Mouse (Mus musculus) forebrain, embryonic 10.5 days (tissue): ENCODE data around the gene Abcg8. TPM values are rescaled to one million over a fixed set of nuclear protein-coding genes. Genes with fewer than 3 reads are reported as not detected.

Experiments
- DNase-seq: peaks from one replicate; pipeline ENCODE4 v3.0.0-alpha.2; 2017; ENCODE audit warnings: low spot score; ENCODE audit errors: extremely low spot score
- H3K27ac ChIP-seq: fragments of 300-500 bp; sonication (generic); 2 replicates; pipeline ENCODE4 v1.5.1; 2016; ENCODE audit warnings: mild to moderate bottlenecking
- H3K27me3 ChIP-seq: fragments of 300-500 bp; sonication (generic); 2 replicates; pipeline ENCODE4 v1.6.1; 2016; ENCODE audit warnings: mild to moderate bottlenecking; ENCODE audit not compliant: poor library complexity, severe bottlenecking
- H3K36me3 ChIP-seq: fragments of 300-500 bp; sonication (generic); replicated peaks from 2 replicates; pipeline ENCODE4 v1.6.1; 2016; ENCODE audit warnings: mild to moderate bottlenecking, moderate library complexity
- H3K4me1 ChIP-seq: fragments of 300-500 bp; sonication (generic); 2 replicates; pipeline ENCODE4 v1.6.1; 2016
- H3K4me3 ChIP-seq: fragments of 300-500 bp; sonication (generic); 2 replicates; pipeline ENCODE4 v1.5.1; 2016; ENCODE audit warnings: mild to moderate bottlenecking, moderate library complexity
- H3K9me3 ChIP-seq: fragments of 300-500 bp; sonication (generic); 2 replicates; pipeline ENCODE4 v1.6.1; 2016; ENCODE audit warnings: mild to moderate bottlenecking, moderate library complexity
- WGBS: fragments of 180-500 bp; shearing (Covaris S2); methylation state at CpG from one replicate; pipeline ENCODE4 v1.1.7; 2016; 5-methylcytosine and 5-hydroxymethylcytosine counted together
- polyA plus RNA-seq: library from polyadenylated mRNA; unstranded; fragments of >200 nt; fragmentation: Nextera tagmentation; extraction: Ambion mirVana; gene quantifications from 2 replicates; pipeline ENCODE4 v1.2.1, GENCODE M21; 2016

The Abcg8 gene
- polyA plus RNA-seq, 1 experiment from 2014 or later, result 0.33 TPM

DNA sequence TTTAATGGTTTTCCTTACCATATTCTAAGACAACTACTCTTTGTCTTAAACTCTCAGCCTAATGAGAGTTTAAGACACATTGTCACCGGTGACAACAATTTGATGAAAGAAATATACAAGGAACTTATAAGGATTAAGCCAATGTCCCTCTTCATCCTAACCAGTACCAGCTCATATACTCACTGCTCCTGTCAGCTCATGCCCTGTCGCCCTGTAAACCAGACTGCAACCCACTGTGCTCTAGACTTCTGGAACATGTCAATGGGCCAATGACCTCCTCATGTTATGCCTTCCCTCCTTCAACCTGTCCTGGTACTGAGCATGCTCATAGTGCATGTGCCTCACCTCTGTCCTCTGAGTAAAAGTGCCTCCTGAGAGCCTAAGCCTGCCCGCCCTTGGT is 8.3 kb upstream of the Abcg8 start:
- Histone ChIP-seq H3K4me1 (peaks cover 33% of the 10 kb centered on the region), H3K4me3 (no peak overlapping the region), H3K27me3 (no peaks in the 10 kb centered on the region), H3K36me3 (no peaks in the 10 kb centered on the region), H3K27ac (0 out of 2 replicates have a peak overlapping the region, but pooled peaks have one; percentile 8), H3K9me3 (no peaks in the 10 kb centered on the region)
- WGBS, result 93% methylated on average over 3 of the region's 3 CpGs
- DNase-seq, result no peak

DNA sequence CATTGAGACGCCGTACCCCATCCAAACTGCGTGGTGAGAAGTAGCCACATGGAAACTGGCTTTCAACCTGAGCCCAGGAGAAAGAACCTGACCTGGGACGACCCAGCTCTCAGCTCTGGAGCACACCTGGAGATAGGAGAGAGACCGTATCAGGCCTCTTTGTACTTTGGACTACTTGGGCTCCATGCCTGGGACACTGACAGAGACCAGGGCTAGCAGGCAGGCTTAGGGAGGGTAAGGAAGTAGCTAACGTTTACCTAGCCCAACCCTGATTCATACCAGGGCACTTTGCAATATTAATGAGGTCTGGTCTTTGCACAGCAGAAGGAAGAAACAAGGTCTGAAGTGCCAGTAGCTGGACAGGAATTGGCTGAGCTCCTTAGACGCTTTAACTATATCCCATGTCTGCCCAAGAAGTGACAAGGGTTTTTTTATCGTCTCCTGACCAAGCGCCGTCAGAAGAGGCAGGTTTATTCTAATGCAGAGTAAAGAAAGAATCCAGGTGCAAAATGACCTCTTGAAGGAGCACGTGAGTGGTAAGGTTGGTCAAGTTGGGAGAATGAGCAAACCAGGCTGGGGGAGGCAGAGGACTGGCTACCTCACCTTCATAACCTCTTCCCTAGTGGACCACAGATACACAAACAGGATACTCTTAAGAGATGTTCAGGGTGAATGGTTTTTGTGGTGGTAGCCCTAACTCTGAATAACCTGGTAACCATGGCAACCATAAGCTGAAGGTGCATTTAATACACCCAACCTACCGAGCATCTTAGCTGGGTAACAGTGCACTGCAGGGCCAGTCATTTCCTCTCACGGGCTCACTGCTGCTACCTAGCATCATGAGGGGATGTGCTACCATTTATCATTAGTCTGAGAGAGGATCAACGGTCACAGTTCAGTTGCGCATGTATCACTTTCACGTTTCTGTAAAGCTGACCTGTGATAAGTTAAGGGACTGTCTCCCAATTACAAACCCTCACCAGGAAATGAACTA is 3.4 kb upstream of the Abcg8 start:
- no peak overlapping the region for H3K4me3 ChIP-seq
- H3K4me1 ChIP-seq, result peaks cover 50% of the 10 kb centered on the region
- WGBS, result 79% methylated on average over 16 of the region's 16 CpGs
- peaks cover 18% of the 10 kb centered on the region for H3K27me3 ChIP-seq
- H3K27ac ChIP-seq, result peak overlapping the region; percentile 48
- H3K9me3 ChIP-seq, result no peaks in the 10 kb centered on the region
- H3K36me3 ChIP-seq, result no peaks in the 10 kb centered on the region
- no peak for DNase-seq

DNA sequence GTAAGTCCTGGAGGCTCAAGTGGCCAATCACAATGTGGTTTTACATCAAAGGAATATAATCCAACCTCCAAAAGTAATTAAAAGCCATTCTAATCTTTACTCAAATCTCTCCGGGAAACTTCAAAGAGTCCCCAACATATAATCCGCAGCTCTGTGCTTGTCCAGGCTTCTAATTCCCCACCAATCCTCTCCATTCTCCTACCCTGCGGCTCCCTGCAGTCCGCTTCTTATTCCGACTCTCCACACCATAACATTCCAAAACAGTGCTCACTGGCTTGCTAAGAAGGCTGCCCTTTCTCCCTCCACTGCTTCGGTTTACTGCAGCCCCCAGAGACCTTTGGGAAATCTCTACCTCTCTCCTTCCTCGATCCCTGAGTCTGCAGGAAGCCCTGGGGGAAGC is 2.1 kb upstream of the Abcg8 start:
- H3K4me1 ChIP-seq, result peaks cover 50% of the 10 kb centered on the region
- WGBS, result 6% methylated on average over 7 of the region's 7 CpGs
- peak overlapping the region; percentile 80 for H3K27ac ChIP-seq
- peak; percentile 49 for DNase-seq
- peak overlapping the region; percentile 19 for H3K4me3 ChIP-seq
- H3K9me3 ChIP-seq, result no peaks in the 10 kb centered on the region
- H3K36me3 ChIP-seq, result no peaks in the 10 kb centered on the region
- H3K27me3 ChIP-seq, result peaks cover 18% of the 10 kb centered on the region

DNA sequence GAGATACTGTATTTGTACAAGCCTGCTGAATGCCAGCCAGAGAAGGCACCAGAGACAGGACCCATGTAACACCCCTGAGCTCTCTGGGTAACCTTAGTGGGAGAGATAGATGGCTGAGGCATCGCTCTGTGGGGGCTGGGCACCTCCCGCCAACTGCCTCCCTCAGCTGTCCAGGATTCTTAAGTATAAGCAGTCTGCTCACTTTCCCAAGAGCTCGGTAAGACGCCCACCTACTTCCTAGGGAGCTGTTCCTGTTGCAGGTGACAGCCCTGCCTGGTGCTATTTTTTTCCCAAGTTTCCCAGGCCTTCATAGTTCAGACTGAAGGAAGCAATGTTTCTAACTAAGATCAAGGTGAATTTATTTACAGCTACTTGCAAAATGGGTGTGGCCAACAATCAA is 898 bp upstream of the Abcg8 start:
- Histone ChIP-seq H3K9me3 (no peaks in the 10 kb centered on the region), H3K4me1 (peaks cover 45% of the 10 kb centered on the region), H3K27ac (peak overlapping the region; percentile 80), H3K4me3 (0 out of 2 replicates have a peak overlapping the region, but pooled peaks have one; percentile 50), H3K27me3 (peaks cover 18% of the 10 kb centered on the region), H3K36me3 (no peaks in the 10 kb centered on the region)
- WGBS, result 56% methylated on average over 4 of the region's 4 CpGs
- DNase-seq, result no peak

DNA sequence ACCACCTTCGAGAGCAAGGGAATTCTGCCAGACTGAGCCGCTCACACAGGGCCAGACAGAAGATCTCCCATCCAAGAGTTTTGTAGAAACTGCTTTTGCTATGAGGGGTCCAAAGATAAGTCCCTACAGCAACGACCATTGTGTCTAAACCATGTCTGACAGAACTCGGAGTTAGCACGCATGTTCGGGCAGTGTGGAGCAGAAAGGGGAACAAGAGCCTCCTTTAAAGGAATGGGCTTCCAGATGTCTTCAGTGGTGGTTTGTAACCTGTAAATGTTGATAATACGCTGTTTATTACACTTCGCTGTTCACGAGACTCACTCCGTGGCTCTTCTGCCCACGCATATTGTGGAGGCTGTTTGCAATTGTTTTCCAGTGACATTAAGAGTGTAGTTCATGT is 1.5 kb downstream of the Abcg8 start:
- H3K27me3 ChIP-seq, result peaks cover 22% of the 10 kb centered on the region
- H3K36me3 ChIP-seq, result no peaks in the 10 kb centered on the region
- DNase-seq, result no peak
- no peak overlapping the region for H3K4me3 ChIP-seq
- no peak overlapping the region for H3K27ac ChIP-seq
- H3K9me3 ChIP-seq, result no peaks in the 10 kb centered on the region
- H3K4me1 ChIP-seq, result peaks cover 47% of the 10 kb centered on the region
- 94% methylated on average over 11 of the region's 11 CpGs for WGBS

DNA sequence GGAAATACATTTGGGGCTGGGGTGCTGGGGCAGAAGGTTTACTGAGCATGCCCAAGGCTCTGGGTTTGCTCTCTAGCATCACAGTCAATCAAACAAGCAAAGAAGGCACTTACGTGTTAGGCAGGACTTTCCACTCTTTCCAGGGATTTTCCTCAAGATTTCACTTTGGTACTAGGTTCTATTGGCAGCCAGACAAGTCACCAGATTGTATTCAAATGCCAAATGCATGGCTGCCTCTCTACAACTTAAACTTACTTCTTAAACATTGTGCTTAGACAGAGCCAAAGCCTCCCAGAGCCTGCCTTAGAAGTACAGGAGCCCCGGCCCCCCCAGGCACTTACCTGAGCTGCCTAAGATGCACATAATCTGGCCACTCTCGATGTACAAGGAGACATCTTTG is 5.6 kb downstream of the Abcg8 start:
- Histone ChIP-seq H3K27ac (no peak overlapping the region), H3K4me1 (peaks cover 29% of the 10 kb centered on the region), H3K4me3 (no peak overlapping the region), H3K27me3 (peaks cover 10% of the 10 kb centered on the region), H3K36me3 (no peaks in the 10 kb centered on the region), H3K9me3 (no peaks in the 10 kb centered on the region)
- no peak for DNase-seq
- WGBS, result 92% methylated on average over 3 of the region's 3 CpGs

DNA sequence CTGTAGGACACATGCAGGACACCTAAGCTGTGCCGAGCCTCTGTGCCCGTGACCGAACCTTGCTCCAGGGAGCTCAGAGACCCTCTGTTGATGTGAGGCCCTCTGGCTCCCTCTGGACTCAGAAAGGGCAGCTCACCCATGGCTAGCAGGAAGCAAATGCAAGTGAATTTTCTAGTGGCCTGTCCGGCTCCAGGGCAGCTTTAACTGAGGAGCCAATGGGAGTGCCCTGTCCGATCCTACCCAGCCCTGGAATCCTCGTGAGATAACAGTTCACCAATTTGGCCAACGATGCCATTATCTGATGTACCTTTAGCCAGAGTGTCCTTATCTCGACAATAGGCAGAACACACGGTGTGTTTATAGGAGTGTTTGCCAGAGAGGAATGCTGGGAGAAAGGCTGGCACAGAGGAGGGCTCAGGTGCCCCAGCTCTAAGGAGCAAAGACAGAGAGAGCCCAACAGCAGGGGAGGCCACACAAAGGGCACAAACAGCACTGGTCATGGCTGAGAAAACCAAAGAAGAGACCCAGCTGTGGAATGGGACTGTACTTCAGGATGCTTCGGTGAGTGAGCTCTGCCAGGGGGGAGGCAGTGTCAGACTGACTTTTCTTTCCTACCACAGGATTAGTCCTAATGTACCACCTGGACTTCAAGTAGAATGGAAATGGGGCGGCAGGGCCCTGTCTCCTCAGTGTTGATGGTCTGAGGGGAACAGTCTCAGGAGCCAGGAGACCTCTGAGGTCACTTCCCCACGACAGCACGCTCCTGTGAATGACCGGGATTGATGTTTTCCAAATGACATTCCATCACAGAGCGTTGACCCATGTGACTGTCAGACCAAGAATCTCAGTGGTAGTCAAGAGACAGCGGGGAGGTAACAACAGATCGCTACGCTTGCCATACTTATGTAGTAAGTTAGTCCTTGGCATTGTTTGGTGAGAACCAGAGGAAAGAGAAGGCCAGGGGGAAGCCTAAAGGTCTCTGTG is 6.9 kb downstream of the Abcg8 start, which contains the start of gene Abcg5:
TSS of gene Abcg5 (minus strand) at position 278 of the 984 bp plus-strand sequence.
- Histone ChIP-seq H3K4me1 (peaks cover 29% of the 10 kb centered on the region), H3K4me3 (no peak within 1 kb of the TSS), H3K27me3 (peaks cover 5% of the 10 kb centered on the region), H3K9me3 (no peaks in the 10 kb centered on the region), H3K36me3 (no peaks in the 10 kb centered on the region), H3K27ac (0 out of 2 replicates have a peak within 1 kb of the TSS, but pooled peaks have one; percentile 53)
- DNase-seq, result no peak
- WGBS, result 82% methylated on average over 18 of the region's 18 CpGs

DNA sequence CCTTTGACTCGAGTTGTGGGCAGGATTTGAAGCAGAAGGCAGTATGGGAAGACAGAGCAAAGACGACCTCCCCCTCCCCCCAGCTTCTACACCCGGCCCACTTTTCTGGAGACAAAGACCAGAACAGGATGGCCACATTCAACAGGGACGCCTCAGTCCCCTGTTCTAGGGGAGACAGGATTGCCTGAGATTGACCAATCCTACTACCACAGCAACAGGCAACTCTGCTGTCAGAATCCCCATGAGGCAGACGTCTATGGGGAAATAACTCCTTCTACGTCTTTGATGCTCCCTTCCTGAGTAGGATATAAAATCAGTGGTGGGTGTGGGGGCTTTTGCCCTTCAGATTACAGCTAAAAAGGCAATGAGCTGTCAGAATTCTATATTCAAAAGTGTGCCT is 8.2 kb downstream of the Abcg8 start:
- H3K27ac ChIP-seq, result no peak overlapping the region
- peaks cover 5% of the 10 kb centered on the region for H3K27me3 ChIP-seq
- H3K36me3 ChIP-seq, result no peaks in the 10 kb centered on the region
- H3K9me3 ChIP-seq, result no peaks in the 10 kb centered on the region
- DNase-seq, result no peak
- peaks cover 29% of the 10 kb centered on the region for H3K4me1 ChIP-seq
- WGBS, result 61% methylated on average over 6 of the region's 6 CpGs
- H3K4me3 ChIP-seq, result no peak overlapping the region

DNA sequence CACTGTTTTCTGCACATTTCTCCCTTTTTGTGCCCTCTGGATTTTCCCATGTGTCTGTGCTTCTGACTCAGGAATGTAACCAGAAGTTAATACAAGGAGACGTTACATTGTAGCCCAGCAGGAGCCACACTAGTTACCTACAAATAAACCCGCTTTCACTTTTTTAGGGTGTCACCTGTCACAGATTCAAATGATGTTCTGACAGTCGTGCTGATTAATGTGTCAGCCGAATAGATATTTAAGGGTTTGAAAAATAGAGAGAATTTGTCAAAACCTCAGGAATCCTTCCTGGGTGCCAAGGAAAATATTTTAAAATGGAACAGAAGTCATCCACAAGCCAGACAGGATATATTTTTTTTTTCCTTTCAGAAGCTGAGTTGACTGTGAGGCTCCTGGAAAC is 9.2 kb downstream of the Abcg8 start:
- Histone ChIP-seq H3K4me3 (no peak overlapping the region), H3K36me3 (no peaks in the 10 kb centered on the region), H3K27me3 (peaks cover 5% of the 10 kb centered on the region), H3K4me1 (peaks cover 32% of the 10 kb centered on the region), H3K9me3 (no peaks in the 10 kb centered on the region), H3K27ac (no peak overlapping the region)
- DNase-seq, result no peak
- 86% methylated on average over 4 of the region's 4 CpGs for WGBS

DNA sequence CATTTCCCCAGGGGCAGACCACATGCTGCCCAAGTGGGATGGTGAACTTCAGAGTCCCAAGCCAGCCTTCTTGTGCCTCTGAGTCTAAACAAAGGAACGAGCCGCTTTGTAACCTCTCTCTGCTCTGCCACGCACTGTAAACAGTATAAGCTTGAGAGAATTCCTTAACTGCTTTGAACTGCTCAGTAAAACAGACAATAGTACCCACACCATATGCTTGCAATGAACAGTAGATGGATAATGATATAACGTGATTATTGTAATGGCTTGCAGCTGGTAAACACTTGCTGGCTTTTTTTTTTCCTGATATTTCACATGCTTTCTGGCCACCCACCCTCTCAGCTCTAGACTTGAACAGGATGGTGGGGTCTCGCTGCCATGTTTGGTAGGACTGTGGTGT is 11.9 kb downstream of the Abcg8 start:
- H3K4me1 ChIP-seq, result peaks cover 33% of the 10 kb centered on the region
- no peak overlapping the region for H3K27ac ChIP-seq
- no peak for DNase-seq
- H3K36me3 ChIP-seq, result no peaks in the 10 kb centered on the region
- WGBS, result 75% methylated on average over 5 of the region's 5 CpGs
- no peak overlapping the region for H3K4me3 ChIP-seq
- H3K9me3 ChIP-seq, result no peaks in the 10 kb centered on the region
- H3K27me3 ChIP-seq, result no peaks in the 10 kb centered on the region

DNA sequence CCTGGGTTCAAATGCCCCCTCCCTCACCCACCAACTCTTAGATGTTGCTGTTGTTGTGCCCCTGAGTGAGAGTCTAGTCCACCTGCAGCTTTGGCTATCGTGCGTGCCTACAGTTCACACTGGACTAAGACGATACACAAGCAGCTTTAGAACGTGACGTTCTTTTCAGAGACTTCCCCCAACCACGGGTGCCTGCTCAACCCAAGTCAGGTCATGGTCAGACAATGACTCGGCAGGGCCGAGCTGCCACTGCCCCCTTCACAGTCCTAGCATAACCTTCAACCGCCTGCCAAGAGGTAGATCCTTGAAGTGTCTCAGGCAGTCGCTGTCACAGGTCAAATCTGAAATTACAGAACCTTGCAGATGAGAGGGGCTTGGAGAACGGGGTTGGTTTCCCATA is 12.7 kb downstream of the Abcg8 start:
- Histone ChIP-seq H3K27ac (no peak overlapping the region), H3K9me3 (no peaks in the 10 kb centered on the region), H3K27me3 (no peaks in the 10 kb centered on the region), H3K36me3 (no peaks in the 10 kb centered on the region), H3K4me3 (no peak overlapping the region), H3K4me1 (peaks cover 32% of the 10 kb centered on the region)
- WGBS, result 93% methylated on average over 11 of the region's 11 CpGs
- no peak for DNase-seq

DNA sequence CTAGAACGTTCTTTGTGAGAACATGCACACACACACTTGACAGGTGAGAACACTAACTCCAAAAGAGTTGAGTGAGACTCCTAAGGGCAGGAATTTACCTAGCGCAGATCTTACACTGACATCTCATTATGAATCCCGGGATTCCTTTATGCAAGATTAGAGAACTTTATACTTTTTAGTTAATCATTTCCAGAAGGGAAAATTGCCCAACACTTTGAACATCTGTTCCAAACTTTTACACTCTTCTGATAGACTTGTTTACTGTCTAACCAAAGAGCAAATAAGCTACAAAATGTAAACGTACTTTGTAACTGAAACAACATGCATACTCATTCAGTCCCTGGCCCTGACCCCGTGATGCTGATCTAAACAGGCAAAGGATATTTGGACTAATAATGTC is 13.2 kb downstream of the Abcg8 start:
- DNase-seq, result no peak
- Histone ChIP-seq H3K4me3 (no peak overlapping the region), H3K9me3 (no peaks in the 10 kb centered on the region), H3K27me3 (no peaks in the 10 kb centered on the region), H3K27ac (no peak overlapping the region), H3K36me3 (no peaks in the 10 kb centered on the region), H3K4me1 (peaks cover 32% of the 10 kb centered on the region)
- 90% methylated on average over 5 of the region's 5 CpGs for WGBS
